Mouse (Mus musculus) hematopoietic stem cell, adult 5-6 weeks (primary cell): ENCODE measurements around the gene Vgll4. TPM values are rescaled to one million over a fixed set of nuclear protein-coding genes. Genes with fewer than 3 reads are reported as not detected.

Experiments
- ATAC-seq, 2 experiments: fragments of 125-278 bp in 1 of 2; replicated peaks in 1 of 2; 2 replicates each; pipeline ENCODE4 v1.8.0; 2016 to 2017; ENCODE audit warnings: inconsistent platforms in 2 of 2, mild to moderate bottlenecking in 2 of 2, moderate number of reproducible peaks in 2 of 2, low read depth in 1 of 2, moderate TSS enrichment in 1 of 2; ENCODE audit not compliant: low FRiP score in 2 of 2, poor library complexity in 2 of 2, severe bottlenecking in 2 of 2, insufficient read depth in 1 of 2, low TSS enrichment in 1 of 2
- total RNA-seq: library from RNA; stranded (forward); fragments of 172-1452, 232-1000 nt; gene quantifications from 2 replicates; pipeline ENCODE4 v1.2.3, GENCODE M21; 2017

Vgll4 gene
- total RNA-seq, 1 experiment from 2014 or later = 80.5 TPM

DNA sequence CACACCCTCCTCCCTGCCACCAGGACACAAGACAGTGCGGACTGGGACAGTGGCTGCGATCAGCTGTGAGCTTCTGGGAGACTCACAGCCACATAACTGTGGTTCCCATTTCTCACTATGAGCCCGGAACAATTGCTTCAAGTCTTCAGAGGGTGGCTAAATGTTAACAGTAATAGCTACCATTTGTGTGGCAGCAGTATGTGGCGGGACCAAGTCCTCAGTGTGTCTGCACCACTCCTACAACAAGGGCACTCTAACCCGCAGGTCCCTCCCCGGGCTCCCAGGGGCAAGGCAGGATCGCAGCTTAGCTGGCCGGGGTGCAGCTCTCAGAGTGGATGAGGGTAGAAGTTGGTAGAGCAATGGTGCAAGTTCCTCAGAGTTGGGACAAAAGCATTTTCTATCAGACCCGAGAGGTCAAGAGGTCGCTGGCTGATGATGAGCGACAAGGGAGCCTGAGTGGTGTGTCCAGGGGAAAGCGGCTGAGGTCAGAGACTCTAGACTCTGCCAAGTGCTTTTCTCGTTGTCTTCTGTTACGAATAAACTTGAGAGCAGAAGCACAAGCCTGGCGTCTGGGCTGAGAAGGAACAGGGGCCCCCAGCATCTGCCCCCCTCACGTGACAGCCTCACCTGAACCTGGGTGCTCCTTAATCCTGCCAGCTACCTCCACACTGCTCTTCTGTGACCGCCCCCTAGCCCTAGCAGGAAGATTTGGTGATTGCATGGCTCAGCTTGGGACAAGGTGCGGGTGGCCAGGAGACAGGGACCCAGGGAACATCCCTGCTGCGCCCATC lies 95.5 kb downstream of the Vgll4 start:
- peak in 1 of 2 experiments; percentile 8; a peak in 1 of 4 replicates for ATAC-seq

DNA sequence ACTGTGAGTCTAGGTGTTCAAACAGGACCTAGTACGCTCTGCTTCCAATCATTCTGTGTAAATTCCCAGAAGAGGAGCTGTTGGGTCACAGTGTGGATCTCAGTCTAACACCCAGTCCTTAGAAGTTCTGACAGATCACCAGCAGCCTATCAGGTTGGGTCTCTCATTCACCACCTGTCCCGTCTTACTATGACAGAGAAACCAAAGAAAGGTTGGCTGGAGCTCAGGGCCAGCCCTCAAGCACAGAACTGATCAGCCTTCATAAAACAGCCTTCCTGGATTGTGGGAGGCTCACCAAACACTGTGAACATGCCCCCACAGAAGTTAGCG lies 96.0 kb downstream of the Vgll4 start:
- ATAC-seq = no peak

DNA sequence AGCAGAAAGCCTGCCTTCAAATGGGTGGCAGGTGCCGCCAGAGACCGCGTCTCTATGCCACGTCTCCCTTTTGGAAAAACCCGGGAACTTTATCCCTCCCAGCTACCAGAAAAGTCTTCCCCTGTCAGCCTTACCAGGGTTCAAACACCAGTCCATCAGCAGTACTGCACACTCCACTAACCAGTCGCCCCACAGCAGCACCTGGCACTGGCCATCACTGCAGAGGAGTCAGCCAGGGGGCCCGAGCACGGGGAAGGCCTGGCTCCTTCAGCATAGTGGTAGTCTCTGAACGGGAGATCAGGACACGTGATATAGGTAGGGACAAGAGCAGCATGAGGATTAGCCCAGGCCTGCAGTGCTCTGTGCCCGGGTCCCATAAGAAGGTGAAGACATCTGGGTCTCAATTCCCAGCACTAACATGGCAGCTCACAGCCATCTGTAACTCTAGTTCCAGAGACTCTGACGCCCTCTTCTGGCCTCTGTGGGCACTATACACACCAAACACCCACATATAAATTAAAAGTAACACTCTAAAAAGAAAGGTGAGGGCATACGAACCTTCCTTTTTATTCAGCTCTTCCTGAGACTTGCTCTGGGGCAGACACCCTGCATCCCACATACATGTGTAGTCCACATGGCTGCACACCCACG lies 98.7 kb downstream of the Vgll4 start:
- ATAC-seq = no peak

DNA sequence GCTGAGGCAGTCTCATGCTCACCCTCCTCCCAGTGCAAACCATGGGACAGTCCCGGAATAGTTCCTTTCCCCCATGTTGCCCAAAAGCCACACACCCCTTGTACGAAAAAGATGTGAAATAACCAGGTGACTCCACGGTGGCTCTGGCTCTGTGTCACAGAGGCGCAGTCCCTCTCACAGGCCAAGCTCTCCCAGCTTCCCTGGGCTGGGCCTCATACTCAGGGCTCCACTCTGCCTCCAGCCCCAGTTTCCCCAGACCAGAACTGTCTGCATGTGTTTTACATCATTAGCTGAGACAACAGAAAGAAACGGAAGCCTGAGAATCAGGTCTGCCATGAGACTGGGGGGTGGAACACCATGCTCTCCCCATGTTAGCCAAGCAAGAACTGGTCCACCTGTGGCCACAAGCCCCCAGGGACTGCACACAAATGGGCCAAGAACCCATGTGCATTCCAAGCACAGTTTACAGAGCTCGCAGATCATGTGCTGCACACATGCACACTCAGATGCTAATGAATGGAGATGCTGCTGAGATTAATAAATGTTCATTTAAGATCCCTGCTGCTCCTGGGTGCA lies 100.2 kb downstream of the Vgll4 start:
- no peak for ATAC-seq

DNA sequence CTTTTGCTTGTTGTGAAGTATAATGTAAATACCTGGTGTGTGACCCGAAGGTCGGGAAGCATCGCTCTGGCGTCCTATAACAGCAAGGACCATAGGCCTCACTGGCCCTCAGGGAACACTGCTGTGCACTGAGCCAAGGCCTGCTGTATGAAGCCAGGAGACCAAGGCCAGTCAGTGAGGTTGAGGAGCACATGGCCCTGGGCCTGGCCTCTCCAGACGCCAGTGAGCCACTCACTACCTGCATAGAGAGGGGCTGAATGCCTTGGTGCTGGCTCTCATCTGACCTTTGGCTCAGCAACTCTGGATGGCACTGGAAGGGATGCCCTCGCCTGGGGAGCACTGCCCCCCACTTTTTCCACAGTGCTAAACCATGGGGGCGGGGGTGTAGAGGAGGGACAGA lies 101.1 kb downstream of the Vgll4 start:
- no peak for ATAC-seq

DNA sequence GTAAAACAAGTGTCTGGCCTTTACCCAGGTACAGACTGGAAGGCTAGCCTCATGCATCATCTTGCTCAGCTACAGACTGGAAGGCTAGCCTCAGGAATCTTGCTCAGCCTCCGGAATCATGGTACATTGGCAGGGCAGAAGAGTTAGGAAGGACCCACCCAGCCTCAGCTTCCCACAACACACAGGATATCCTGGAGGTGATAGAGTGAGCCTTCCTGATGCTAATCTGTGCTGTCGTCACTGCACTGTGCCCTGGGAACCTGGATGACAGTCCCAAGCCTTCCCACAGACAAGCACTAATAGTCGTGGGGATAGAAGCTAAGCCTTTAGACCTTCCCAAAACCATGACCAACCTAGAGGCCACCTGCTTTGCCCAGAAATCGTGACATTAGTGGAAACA lies 103.2 kb downstream of the Vgll4 start:
- ATAC-seq = no peak

DNA sequence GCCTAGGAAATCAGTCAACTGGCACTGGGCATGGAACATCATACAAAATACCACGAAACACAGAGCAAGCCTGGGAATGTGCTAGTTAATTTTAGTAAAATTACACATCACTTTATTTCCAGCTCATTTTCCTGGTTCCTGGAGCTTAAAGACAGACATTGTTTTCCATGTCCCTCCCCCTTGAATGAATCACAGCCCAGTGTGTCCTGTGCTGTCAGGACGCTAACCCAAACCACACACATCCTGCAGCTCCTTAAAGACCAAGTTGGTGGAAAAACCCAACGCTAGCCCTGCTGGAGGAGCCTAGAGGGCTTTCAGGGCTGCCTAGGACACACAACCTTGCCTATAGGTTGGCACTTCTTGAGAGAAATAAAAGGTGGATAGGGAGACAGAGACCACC lies 103.7 kb downstream of the Vgll4 start:
- ATAC-seq = no peak

DNA sequence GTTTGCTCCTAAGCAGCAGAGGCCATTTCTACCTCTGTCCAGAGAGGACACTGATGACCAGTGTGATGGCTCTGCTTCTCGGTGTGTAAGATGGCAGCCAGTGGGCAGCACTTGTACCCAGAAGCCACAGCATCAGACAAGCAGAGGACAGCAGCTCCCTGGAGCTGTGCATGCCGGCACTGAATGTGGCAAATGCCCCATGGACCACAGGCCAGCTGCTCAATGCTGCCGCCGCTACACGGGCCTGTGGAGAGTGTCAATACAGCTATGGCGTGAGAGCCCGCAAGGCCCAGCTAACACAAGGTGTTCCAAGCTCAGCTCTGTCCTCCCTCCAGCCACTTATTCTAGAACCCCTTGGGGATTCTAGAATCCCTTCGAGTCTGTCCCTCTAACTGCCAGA lies 105.4 kb downstream of the Vgll4 start:
- ATAC-seq = no peak

DNA sequence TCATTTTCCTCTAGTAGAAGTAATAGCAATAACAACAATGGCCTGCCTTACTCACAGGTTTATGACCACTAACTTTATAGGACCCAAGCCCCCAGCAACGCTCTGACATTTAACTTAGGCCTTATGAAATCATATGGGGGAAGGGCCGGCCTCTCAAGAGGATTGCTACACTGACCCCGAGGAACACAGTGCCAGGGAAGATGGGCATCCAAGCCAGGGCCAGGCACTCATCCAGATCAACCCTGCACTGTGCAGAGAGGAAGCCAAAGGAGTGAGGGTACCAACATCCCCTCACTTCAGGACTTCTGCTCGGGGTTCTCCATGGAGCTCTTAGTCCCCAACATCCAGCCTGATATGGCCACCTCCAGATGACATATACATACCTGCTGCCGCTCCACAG lies 106.3 kb downstream of the Vgll4 start:
- ATAC-seq = no peak

DNA sequence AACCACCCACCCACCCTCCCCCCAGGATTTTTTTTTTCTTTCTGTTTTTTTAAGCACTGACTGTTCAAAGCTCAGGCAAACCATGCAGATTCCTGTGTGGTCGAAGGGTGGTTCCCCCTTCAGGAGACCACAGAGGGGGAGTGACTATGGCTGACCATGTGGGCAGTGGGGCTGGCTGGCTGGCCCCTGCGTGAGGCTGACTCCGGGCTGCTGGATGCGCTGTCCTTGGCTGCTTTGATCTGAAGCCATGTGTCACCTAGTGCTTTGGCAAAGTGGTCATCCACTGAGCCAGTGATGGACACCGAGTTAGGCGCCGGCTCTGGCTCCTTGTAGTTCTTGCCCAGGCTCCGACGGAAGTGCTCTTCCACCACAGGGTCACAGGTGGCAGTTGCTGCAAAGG lies 107.7 kb downstream of the Vgll4 start:
- no peak for ATAC-seq

DNA sequence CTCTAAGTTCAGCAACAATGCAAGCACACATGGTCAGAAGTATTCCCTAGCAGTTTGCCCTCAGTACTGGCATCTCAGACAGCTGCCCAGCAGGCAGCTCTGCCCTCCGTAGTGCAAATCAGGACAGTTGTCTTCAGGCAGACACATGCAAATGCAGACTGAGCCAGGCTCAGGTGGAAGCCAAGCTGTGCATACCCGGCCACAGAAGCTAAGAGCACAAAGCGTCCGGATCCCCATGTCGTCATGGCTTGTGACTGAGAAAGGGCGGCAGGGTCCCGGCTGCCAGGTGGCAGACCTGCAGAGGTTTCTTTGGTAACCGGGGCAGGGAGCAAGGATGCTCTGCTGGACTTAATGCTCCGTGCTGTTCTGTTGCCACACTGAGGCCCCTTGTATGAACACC lies 108.2 kb downstream of the Vgll4 start:
- ATAC-seq = no peak

DNA sequence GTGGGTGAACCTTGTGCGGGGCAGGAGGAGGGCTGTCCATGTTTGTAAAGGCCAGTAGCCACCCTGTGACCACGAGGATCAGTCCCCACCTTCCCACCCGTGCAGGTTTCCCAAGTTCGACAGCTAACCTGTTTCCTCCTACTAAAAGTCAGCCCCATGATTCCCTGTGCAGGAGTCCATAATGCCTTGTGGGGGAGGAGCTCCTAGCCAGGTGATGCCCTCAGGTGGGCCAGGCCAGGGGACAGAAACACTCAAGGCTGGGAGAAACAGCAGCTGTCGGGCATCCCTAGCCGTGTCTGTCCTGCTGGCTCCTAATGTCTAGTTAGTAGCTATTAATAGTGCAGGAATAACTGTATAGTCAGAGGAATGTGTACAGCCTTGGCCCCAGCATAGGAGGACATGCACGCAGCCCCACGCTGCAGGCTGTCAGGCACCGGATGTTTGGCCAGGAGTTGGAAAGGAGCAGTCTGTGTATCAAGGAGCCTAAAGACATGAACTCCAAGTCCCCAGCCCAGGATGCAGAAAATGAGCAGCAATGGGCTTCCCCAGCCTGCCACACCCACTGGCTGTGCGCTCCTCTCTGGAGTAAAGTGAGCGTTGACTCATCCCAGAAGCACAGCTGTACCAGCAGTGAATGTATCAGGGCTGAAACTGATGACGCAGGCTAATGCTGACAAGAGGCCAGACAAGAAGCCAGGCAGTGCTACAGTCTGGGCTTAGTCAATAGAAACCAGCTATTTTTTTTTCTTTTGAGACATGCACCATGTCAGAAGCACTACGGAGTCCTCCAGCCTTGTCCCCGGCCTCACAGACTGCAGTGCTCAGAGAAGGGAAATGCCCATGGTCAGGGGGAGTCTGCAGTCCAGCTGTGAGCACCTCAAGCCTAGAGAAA lies 108.9 kb downstream of the Vgll4 start:
- no peak for ATAC-seq

DNA sequence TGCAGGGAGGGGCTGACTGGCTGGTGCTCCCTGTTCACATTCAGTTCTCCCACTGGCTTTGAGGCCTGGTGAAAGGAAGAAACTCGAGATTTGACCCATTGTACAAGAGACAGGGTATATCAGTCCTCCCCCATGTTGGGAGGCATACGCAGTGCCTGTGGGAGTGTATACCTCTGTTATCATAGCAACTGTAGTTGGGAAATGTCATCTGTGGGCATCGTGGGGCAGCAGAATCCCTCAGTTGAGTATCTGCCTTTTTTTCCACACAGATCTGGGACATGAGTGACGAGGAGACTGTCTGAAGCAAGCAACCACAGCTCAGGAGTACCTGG lies 111.1 kb downstream of the Vgll4 start:
- ATAC-seq = no peak

DNA sequence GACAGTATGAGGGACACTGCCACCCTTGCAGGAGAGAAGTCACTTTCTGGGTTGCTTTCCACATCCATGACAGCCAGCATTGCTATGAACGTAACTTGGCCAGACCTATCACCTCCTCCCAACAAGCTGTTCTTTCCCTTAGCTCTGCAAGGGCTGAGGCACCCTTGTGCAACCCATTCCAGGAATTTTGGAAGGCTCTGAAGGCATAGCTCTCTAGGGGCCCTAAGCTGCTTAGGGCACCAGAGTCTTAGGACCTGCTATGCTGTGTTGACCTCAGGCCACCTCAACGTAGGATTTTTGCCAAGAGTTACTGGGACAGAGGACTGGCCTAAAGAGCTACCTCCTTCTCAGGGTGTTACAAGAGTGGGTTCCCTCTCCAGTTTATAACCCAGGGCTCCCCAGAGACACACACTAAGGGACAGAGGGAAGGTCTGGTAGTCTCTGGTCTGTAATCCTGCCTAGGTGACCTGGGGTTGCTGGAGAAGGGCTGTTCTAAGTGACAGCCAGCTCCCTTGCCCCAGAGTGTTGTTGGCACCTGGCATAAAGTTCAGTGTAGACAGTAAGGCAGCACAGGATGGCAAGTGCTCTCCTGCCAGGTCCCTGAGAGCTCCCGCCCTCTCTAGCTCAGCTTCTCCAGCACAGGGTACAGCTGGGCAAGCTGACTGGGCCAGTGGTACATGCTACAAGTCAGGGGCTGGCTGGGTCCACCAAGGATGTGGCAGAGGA lies 111.6 kb downstream of the Vgll4 start:
- ATAC-seq = no peak

DNA sequence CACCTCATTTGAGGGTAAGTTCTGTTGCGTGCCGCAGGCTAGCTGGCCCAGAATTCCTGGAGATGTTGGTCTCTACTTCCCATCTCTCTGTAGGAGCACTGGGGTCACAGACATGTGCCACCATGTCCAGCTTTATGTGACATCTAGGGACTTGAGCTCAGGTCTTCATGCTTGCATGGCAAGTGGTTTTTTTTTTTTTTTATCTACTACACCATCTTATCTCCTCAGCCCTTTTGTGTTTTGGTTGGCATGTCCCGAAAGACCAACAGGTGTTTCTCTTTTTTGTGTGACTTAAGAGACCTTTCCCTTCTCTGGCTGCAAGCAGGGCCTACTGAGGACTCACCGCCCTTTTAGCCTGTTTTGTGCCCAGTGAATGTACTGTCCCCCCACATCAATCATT lies 113.3 kb downstream of the Vgll4 start:
- ATAC-seq = no peak

DNA sequence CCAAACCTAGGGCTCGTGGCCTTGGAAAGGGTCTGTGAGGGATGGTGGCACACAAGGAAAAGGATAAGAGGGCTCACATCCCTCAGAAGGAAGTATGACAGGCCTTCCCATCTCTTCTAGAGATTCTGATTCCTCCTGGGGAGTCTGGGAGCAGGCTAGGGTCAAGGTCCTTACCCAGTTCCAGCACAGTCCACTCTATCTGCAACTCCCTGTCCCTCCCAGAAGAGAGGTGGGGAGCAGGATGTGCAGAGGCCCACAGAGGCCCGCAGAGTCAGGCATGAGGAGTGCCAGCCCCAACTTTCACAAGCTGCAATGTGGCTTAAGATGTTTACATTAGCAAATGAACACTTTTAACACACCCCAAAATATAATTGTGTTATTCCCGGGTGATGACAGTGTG lies 114.2 kb downstream of the Vgll4 start:
- no peak for ATAC-seq

DNA sequence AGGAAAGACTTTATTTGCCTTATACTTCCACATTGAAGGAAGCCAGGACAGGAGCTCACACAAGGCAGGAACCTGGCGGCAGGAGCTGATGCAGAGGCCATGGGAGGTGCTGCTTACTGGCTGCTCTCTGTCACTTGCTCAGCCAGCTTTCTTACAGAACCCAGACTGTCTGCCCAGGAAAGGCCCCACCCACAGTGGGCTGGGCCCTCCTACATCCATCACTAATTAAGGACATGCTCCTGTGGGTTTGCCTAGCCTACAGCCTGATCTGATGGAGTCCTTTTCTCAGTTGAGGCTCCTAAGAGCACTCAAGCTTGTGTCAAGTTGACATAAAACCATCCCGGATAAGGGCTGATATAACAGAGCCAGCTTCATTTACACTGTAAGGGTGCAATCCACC lies 115.4 kb downstream of the Vgll4 start:
- ATAC-seq = no peak
